Mouse (Mus musculus) cerebellum, adult 2 months (tissue): ENCODE results near the gene Itih3. TPM values are rescaled to one million over a fixed set of nuclear protein-coding genes. Genes with fewer than 3 reads are reported as not detected.

Experiments
- DNase-seq, 2 experiments: peaks; one replicate each; pipeline ENCODE4 v3.0.0; 2021
- H3K27ac ChIP-seq: fragments of 200-500 bp; 2 replicates; pipeline ENCODE4 v1.5.1; 2012; ENCODE audit warnings: low read length, control low read depth, inconsistent platforms; ENCODE audit not compliant: insufficient read depth
- H3K27me3 ChIP-seq: fragments of 200-500 bp; 2 replicates; pipeline ENCODE4 v1.6.1; 2012; ENCODE audit warnings: inconsistent platforms, mild to moderate bottlenecking, low read length, moderate library complexity; ENCODE audit not compliant: control insufficient read depth, insufficient read depth
- H3K4me1 ChIP-seq: fragments of 200-500 bp; 2 replicates; pipeline ENCODE4 v1.6.1; 2011; ENCODE audit warnings: low read length; ENCODE audit not compliant: control insufficient read depth, insufficient read depth
- H3K4me3 ChIP-seq: fragments of 200-500 bp; replicated peaks from 2 replicates; pipeline ENCODE3; 2011; ENCODE audit warnings: mild to moderate bottlenecking, low read depth, low read length, control low read depth; ENCODE audit not compliant: insufficient read depth
- CTCF ChIP-seq: fragments of 200-500 bp; IDR thresholded peaks from 2 replicates; pipeline ENCODE4 v1.5.1; 2011; ENCODE audit warnings: low read depth, mild to moderate bottlenecking, control low read depth, low read length, moderate library complexity, borderline replicate concordance; ENCODE audit not compliant: insufficient read depth
- POLR2A ChIP-seq: fragments of 200-500 bp; IDR thresholded peaks from 2 replicates; pipeline ENCODE4 v1.6.1; 2011; ENCODE audit warnings: low read length, control low read depth, borderline replicate concordance; ENCODE audit not compliant: insufficient read depth
- WGBS: fragments of 180-500 bp; shearing (Covaris S2); methylation state at CpG from one replicate; pipeline ENCODE4 v1.1.7; 2018; 5-methylcytosine and 5-hydroxymethylcytosine counted together
- polyA plus RNA-seq: library from polyadenylated mRNA; depleted of rRNA; stranded (reverse); fragments of >200 nt; gene quantifications from 2 replicates; pipeline ENCODE4 v1.2.3, GENCODE M21; 2012; rRNA removed

Itih3 gene
- 76.7 and 82.8 TPM in 2 replicates for polyA plus RNA-seq

DNA sequence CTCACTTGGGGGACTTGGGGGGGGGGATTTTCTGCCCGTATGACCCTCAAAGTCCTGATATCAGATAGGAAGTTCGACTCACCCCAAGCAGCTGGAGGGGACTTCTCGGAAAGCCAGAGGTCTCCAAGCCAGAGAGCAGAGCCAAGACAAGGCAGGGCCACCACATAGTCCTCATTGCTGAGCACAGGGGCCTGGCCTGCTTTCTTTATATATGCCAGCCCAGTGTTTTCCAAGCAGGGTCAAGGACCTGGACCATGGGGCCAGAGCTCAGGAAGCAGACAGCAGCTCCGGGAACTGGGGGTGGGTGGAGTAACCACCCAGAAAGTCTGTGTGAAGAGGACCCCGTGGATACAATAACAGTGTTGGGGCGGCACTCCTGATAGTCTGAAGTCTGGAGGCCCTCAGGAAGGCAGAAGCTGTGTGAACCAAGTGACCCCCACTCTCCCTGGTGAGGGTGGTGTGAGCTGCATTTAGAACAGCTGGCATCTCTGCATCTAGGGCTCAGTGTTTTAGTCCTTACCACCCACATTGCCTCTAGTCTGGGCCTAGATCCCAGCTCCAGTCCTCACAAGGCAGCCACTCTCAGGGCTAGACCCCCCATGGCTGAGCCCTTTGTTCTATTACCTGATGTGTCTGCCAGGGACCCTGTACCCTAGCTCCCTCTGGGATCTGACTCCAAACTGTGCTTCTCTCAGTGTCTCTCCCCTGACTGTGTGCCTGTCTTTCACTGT is at the start of gene Itih3:
TSS of gene Itih3 (minus strand) at position 386 of the 731 bp plus-strand sequence.
- no peak within 1 kb of the TSS for H3K27ac ChIP-seq

GRCm38 (mm10) chr14:30960366-30960765 is 36.8 kb upstream of the Itih3 start:
- no peaks in the 10 kb centered on the region for H3K4me1 ChIP-seq
- H3K4me3 ChIP-seq: no peak overlapping the region
- TF ChIP-seq CTCF: no peak
- no peaks in the 10 kb centered on the region for H3K27me3 ChIP-seq
- WGBS: 88% methylated on average over 1 of the region's 1 CpGs
- H3K27ac ChIP-seq: no peak overlapping the region
- DNase-seq: no peak

More for the DNA sequence above, at the start of gene Itih3:
- no peak within 1 kb of the TSS for H3K4me3 ChIP-seq
- H3K27me3 ChIP-seq: no peaks in the 10 kb centered on the region
- TF ChIP-seq CTCF: no peak
- no peak for TF ChIP-seq POLR2A
- 58% methylated on average over 6 of the region's 6 CpGs for WGBS
- H3K4me1 ChIP-seq: no peaks in the 10 kb centered on the region
- DNase-seq: peak; percentile 10 to 50

DNA sequence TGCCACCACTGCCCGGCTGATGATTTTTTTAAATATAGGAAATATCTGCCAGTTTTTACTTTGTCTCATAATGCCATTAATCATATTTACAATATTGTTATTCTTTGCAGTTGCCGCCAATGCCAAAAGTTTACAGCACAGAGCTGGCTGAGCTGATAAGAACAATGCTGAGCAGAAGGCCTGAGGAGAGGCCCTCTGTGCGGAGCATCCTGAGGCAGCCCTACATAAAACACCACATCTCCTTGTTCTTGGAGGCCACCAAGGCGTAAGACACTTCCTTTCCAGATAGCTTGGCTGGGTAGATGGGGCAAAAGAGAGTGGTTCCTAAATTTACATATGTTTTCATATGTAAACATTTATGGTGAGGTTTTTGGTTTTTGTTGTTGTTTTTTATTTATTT is 35.5 kb upstream of the Itih3 start:
- no peaks in the 10 kb centered on the region for H3K27me3 ChIP-seq
- no peak for DNase-seq
- no peak overlapping the region for H3K27ac ChIP-seq
- no peak overlapping the region for H3K4me3 ChIP-seq
- TF ChIP-seq POLR2A: no peak
- no peak for TF ChIP-seq CTCF
- WGBS: 96% methylated on average over 4 of the region's 4 CpGs
- H3K4me1 ChIP-seq: no peaks in the 10 kb centered on the region

DNA sequence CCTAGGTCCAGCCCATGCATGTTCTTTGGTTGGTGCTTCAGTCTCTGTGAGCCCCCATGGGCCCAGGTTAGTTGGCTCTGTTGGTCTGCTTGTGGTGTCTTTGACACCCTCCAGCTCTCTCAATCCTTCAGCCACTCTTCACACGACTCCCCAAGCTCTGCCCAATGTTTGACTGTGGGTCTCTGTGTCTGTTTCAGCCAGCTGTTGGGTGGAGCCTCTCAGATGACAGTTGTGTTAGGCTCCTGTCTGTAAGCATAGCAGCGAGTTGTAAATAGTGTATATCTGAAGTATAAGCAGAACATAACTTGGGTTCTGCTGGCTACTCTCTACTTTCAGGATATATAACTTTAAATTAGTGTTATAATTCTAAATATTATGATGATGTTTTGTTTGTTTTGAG is 35.0 kb upstream of the Itih3 start:
- TF ChIP-seq CTCF (no peak), POLR2A (no peak)
- Histone ChIP-seq H3K27me3 (no peaks in the 10 kb centered on the region), H3K27ac (no peak overlapping the region), H3K4me3 (no peak overlapping the region), H3K4me1 (no peaks in the 10 kb centered on the region)
- DNase-seq: no peak
- 68% methylated on average over 2 of the region's 2 CpGs for WGBS

GRCm38 (mm10) chr14:30951154-30951825 is 27.7 kb upstream of the Itih3 start, which contains the start of gene Nek4:
Nek4 (plus strand) TSS chr14:30951377.
- Histone ChIP-seq H3K27me3 (no peaks in the 10 kb centered on the region), H3K4me1 (no peaks in the 10 kb centered on the region), H3K4me3 (peak within 1 kb of the TSS; percentile 82), H3K27ac (peak within 1 kb of the TSS; percentile 37)
- TF ChIP-seq POLR2A (peak; percentile 69; the same call in 1 of the 2 replicates), CTCF (no peak)
- peak; percentile 97 to 98 for DNase-seq
- WGBS: under 1% methylated on average over 57 of the region's 57 CpGs

- 97% methylated on average over 10 of the region's 10 CpGs for WGBS
- Histone ChIP-seq H3K4me1 (no peaks in the 10 kb centered on the region), H3K27me3 (no peaks in the 10 kb centered on the region), H3K4me3 (no peak overlapping the region), H3K27ac (no peak overlapping the region)
- TF ChIP-seq CTCF: no peak
- no peak for TF ChIP-seq POLR2A
- DNase-seq: no peak
These were observed 26.4 kb upstream of the Itih3 start for GRCm38 (mm10) chr14:30949986-30950385.

DNA sequence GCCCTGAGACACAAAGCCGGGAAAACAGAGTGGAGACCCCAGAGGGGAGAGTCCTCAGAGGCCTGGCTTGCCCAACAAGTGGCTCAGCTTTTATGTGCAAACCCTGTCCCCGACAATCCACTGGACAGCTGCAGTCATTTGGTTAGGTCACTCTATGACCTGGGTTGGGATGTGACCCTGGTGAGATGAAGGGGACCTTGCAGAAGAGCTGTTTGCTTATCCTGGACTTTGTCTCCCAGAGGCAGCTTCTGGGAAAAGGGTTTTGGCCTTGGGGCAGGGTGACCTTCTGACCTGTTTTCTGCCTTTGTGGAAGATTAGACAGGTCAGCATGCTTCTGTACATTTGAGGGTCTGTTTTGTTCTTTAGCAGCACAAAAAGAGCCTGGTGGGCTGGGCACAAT is 21.2 kb upstream of the Itih3 start:
- TF ChIP-seq CTCF (no peak), POLR2A (no peak)
- DNase-seq: no peak
- 81% methylated on average over 2 of the region's 2 CpGs for WGBS

DNA sequence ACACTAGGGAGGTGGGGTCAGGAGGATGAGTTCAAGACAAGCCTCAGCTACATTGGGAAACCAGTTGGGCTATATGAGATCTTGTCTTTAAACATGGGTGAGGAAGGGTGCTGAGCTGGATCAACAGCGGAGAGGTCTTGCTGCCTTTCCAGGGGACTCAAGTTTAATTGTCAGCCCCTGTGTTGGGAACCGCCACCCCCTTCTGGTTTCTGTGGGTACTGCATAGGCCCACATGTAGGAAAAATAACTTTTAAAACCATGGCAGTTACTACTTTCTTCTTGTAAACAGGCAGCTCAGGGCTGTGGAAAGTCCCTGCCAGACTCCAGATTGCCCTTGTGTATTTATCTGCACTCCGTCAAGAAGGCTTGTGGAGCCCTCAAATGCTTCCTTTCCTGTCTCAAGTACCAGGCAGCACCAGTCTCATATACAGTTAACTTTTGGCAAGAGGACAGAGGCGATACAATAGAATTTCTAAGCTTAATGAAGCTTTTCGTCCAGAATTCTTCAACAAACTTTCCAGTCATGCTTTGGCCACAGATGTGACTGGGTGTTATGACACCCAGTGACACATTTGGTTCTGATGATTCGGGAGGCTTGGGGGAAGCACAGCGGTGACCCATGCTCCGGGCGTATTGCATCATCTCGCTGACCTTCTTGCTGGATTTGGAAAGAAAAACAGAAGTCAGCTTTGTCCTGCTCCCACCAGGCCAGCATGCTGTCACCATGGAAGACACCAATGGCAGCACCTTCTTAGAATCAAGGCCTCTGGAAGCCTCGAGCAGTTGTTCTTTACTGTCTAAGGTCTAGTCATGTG is 20.5 kb upstream of the Itih3 start:
- Histone ChIP-seq H3K4me1 (no peaks in the 10 kb centered on the region), H3K27me3 (no peaks in the 10 kb centered on the region), H3K27ac (no peak overlapping the region), H3K4me3 (no peak overlapping the region)
- WGBS: 63% methylated on average over 11 of the region's 11 CpGs
- peak; percentile 42; the same call in 1 of the 2 replicates for TF ChIP-seq CTCF
- no peak for TF ChIP-seq POLR2A
- peak; percentile 15 to 25 for DNase-seq

More for the DNA sequence above, 21.2 kb upstream of the Itih3 start:
- Histone ChIP-seq H3K27me3 (no peaks in the 10 kb centered on the region), H3K27ac (no peak overlapping the region), H3K4me3 (no peak overlapping the region), H3K4me1 (no peaks in the 10 kb centered on the region)
